Mouse (Mus musculus): Measurements from ENCODE around the gene Slc29a2. TPM values are rescaled to one million over a fixed set of nuclear protein-coding genes. Genes with fewer than 3 reads are reported as not detected.

The Slc29a2 gene
- polyA plus RNA-seq, 2 experiments = 0.76 to 2.5 TPM

- Histone ChIP-seq H3K27ac (no peak overlapping the region), H3K4me1 (replicated peaks; ENCODE audit: control insufficient read depth in 2 of 2, insufficient read depth in 2 of 2, low read length in 1 of 2) (peaks cover 16 to 22% of the 10 kb centered on the region in 2 experiments), H3K4me2 (ENCODE audit: low read depth) (peak overlapping the region; percentile 77), H3K27me3 (ENCODE audit: control insufficient read depth, insufficient read depth, low read length) (peaks cover 13% of the 10 kb centered on the region), H3K36me3 (replicated peaks; ENCODE audit: control insufficient read depth, insufficient read depth, low read depth) (no peaks in the 10 kb centered on the region), H3K9me3 (ENCODE audit: control insufficient read depth, low read length) (no peaks in the 10 kb centered on the region), H3K4me3 (ENCODE audit: insufficient read depth in 1 of 2, low read depth in 2 of 2, low read length in 2 of 2) (peak overlapping the region; percentile 55 to 60), H3K9ac (replicated peaks) (no peak overlapping the region)
- peak; percentile 75 for TF ChIP-seq CTCF (IDR thresholded peaks at IDR 0.05; ENCODE audit: low read depth)
- no peak for TF ChIP-seq EP300 (IDR thresholded peaks at IDR 0.05; ENCODE audit: low read depth)
- WGBS (ENCODE audit: insufficient replicate concordance) = 1% methylated on average over 15 of the region's 15 CpGs
- 0 out of 2 replicates have a peak, but pooled peaks have one; percentile 34 for ATAC-seq (ENCODE audit: insufficient read depth)
- DNase-seq (ENCODE audit: low read depth in 3 of 3, low spot score in 3 of 3) = peak in 1 of 3 experiments; percentile 47
These were observed 49.4 kb downstream of the Slc29a2 start for GRCm38 (mm10) chr19:5073028-5073427.

- H3K27ac ChIP-seq = no peak overlapping the region
- no peaks in the 10 kb centered on the region for H3K36me3 ChIP-seq (replicated peaks; ENCODE audit: control insufficient read depth, insufficient read depth, low read depth)
- no peak overlapping the region for H3K9ac ChIP-seq (replicated peaks)
- DNase-seq (ENCODE audit: low read depth in 3 of 3, low spot score in 3 of 3) (no peak), ATAC-seq (ENCODE audit: insufficient read depth) (no peak)
- H3K4me3 ChIP-seq (ENCODE audit: insufficient read depth in 1 of 2, low read depth in 2 of 2, low read length in 2 of 2) = no peak overlapping the region
- 29% methylated on average over 5 of the region's 5 CpGs for WGBS (ENCODE audit: insufficient replicate concordance)
- H3K4me1 ChIP-seq (replicated peaks; ENCODE audit: control insufficient read depth in 2 of 2, insufficient read depth in 2 of 2, low read length in 1 of 2) = peaks cover 15 to 19% of the 10 kb centered on the region in 2 experiments; a peak in 3 of 4 replicates
- H3K4me2 ChIP-seq (ENCODE audit: low read depth) = no peak overlapping the region
- peaks cover 8% of the 10 kb centered on the region for H3K27me3 ChIP-seq (ENCODE audit: control insufficient read depth, insufficient read depth, low read length)
- no peak for TF ChIP-seq EP300 (IDR thresholded peaks at IDR 0.05; ENCODE audit: low read depth)
- TF ChIP-seq CTCF (IDR thresholded peaks at IDR 0.05; ENCODE audit: low read depth) = no peak
- H3K9me3 ChIP-seq (ENCODE audit: control insufficient read depth, low read length) = no peaks in the 10 kb centered on the region
These were observed 49.9 kb downstream of the Slc29a2 start for GRCm38 (mm10) chr19:5073518-5073917.

GRCm38 (mm10) chr19:5079279-5079678, 55.6 kb downstream of the Slc29a2 start:
- H3K27ac ChIP-seq = no peak overlapping the region
- H3K4me2 ChIP-seq (ENCODE audit: low read depth) = no peak overlapping the region
- H3K36me3 ChIP-seq (replicated peaks; ENCODE audit: control insufficient read depth, insufficient read depth, low read depth) = no peaks in the 10 kb centered on the region
- WGBS (ENCODE audit: insufficient replicate concordance) = 67% methylated on average over 1 of the region's 1 CpGs
- H3K27me3 ChIP-seq (ENCODE audit: control insufficient read depth, insufficient read depth, low read length) = peaks cover 44% of the 10 kb centered on the region
- H3K4me1 ChIP-seq (replicated peaks; ENCODE audit: control insufficient read depth in 2 of 2, insufficient read depth in 2 of 2, low read length in 1 of 2) = no peaks in the 10 kb centered on the region
- H3K4me3 ChIP-seq (ENCODE audit: insufficient read depth in 1 of 2, low read depth in 2 of 2, low read length in 2 of 2) = no peak overlapping the region
- H3K9ac ChIP-seq (replicated peaks) = no peak overlapping the region
- DNase-seq (ENCODE audit: low read depth in 3 of 3, low spot score in 3 of 3) (no peak), ATAC-seq (ENCODE audit: insufficient read depth) (no peak)
- H3K9me3 ChIP-seq (ENCODE audit: control insufficient read depth, low read length) = no peaks in the 10 kb centered on the region
- no peak for TF ChIP-seq EP300 (IDR thresholded peaks at IDR 0.05; ENCODE audit: low read depth)
- TF ChIP-seq CTCF (IDR thresholded peaks at IDR 0.05; ENCODE audit: low read depth) = no peak

Other genes starting within 250 kb of the Slc29a2 start
- 23.8 and 27.9 TPM in 2 replicates for gene Rbm4, start 230.0 kb upstream of the Slc29a2 start, polyA plus RNA-seq (2012; rRNA removed)
- gene Rbm4, start 230.0 kb upstream of the Slc29a2 start, polyA plus RNA-seq (2014; fragmentation: Nextera tagmentation; extraction: Ambion mirVana) = 22.1 and 24.3 TPM in 2 replicates
- gene Gm21992, start 212.2 kb upstream of the Slc29a2 start, polyA plus RNA-seq (2012; rRNA removed) = 10.7 and 15.1 TPM in 2 replicates
- gene Gm21992, start 212.2 kb upstream of the Slc29a2 start, polyA plus RNA-seq (2014; fragmentation: Nextera tagmentation; extraction: Ambion mirVana) = 8.6 and 9.5 TPM in 2 replicates
- 23.9 and 27.1 TPM in 2 replicates for gene Rbm14, start 212.2 kb upstream of the Slc29a2 start, polyA plus RNA-seq (2012; rRNA removed)
- 30.3 and 35.7 TPM in 2 replicates for gene Rbm14, start 212.2 kb upstream of the Slc29a2 start, polyA plus RNA-seq (2014; fragmentation: Nextera tagmentation; extraction: Ambion mirVana)
- 24.0 and 38.1 TPM in 2 replicates for gene Ccs, start 184.5 kb upstream of the Slc29a2 start, polyA plus RNA-seq (2012; rRNA removed)
- gene Ccs, start 184.5 kb upstream of the Slc29a2 start, polyA plus RNA-seq (2014; fragmentation: Nextera tagmentation; extraction: Ambion mirVana) = 35.4 and 41.2 TPM in 2 replicates
- gene Ccdc87, start 184.5 kb upstream of the Slc29a2 start, polyA plus RNA-seq (2012; rRNA removed) = 0.01 and 0.02 TPM in 2 replicates
- gene Ccdc87, start 184.5 kb upstream of the Slc29a2 start, polyA plus RNA-seq (2014; fragmentation: Nextera tagmentation; extraction: Ambion mirVana) = not detected in 2 replicates
- gene Ctsf, start 168.7 kb upstream of the Slc29a2 start, polyA plus RNA-seq (2012; rRNA removed) = 18.5 and 20.8 TPM in 2 replicates
- 30.6 and 32.8 TPM in 2 replicates for gene Ctsf, start 168.7 kb upstream of the Slc29a2 start, polyA plus RNA-seq (2014; fragmentation: Nextera tagmentation; extraction: Ambion mirVana)
- gene Actn3, start 146.0 kb upstream of the Slc29a2 start, polyA plus RNA-seq (2012; rRNA removed) = 0.18 and 0.33 TPM in 2 replicates
- 0.28 TPM in 2 replicates for gene Actn3, start 146.0 kb upstream of the Slc29a2 start, polyA plus RNA-seq (2014; fragmentation: Nextera tagmentation; extraction: Ambion mirVana)
- 16.5 and 17.2 TPM in 2 replicates for gene Zdhhc24, start 145.2 kb upstream of the Slc29a2 start, polyA plus RNA-seq (2012; rRNA removed)
- gene Zdhhc24, start 145.2 kb upstream of the Slc29a2 start, polyA plus RNA-seq (2014; fragmentation: Nextera tagmentation; extraction: Ambion mirVana) = 6.8 and 6.9 TPM in 2 replicates
- 1.2 TPM in 2 replicates for gene Bbs1, start 117.2 kb upstream of the Slc29a2 start, polyA plus RNA-seq (2012; rRNA removed)
- gene Bbs1, start 117.2 kb upstream of the Slc29a2 start, polyA plus RNA-seq (2014; fragmentation: Nextera tagmentation; extraction: Ambion mirVana) = 0.27 and 0.82 TPM in 2 replicates
- 22.4 and 28.0 TPM in 2 replicates for gene Dpp3, start 95.6 kb upstream of the Slc29a2 start, polyA plus RNA-seq (2012; rRNA removed)
- 37.0 and 39.9 TPM in 2 replicates for gene Dpp3, start 95.6 kb upstream of the Slc29a2 start, polyA plus RNA-seq (2014; fragmentation: Nextera tagmentation; extraction: Ambion mirVana)
- 0.03 and 0.06 TPM in 2 replicates for gene Peli3, start 80.7 kb upstream of the Slc29a2 start, polyA plus RNA-seq (2012; rRNA removed)
- 0.24 TPM in 1 of 2 replicates, not detected in the other for gene Peli3, start 80.7 kb upstream of the Slc29a2 start, polyA plus RNA-seq (2014; fragmentation: Nextera tagmentation; extraction: Ambion mirVana)
- gene Mrpl11, start 61.7 kb upstream of the Slc29a2 start, polyA plus RNA-seq (2012; rRNA removed) = 17.8 and 31.8 TPM in 2 replicates
- gene Mrpl11, start 61.7 kb upstream of the Slc29a2 start, polyA plus RNA-seq (2014; fragmentation: Nextera tagmentation; extraction: Ambion mirVana) = 64.7 and 66.2 TPM in 2 replicates
- gene Npas4, start 33.5 kb upstream of the Slc29a2 start, polyA plus RNA-seq (2012; rRNA removed) = 0.11 and 0.12 TPM in 2 replicates
- not detected in 2 replicates for gene Npas4, start 33.5 kb upstream of the Slc29a2 start, polyA plus RNA-seq (2014; fragmentation: Nextera tagmentation; extraction: Ambion mirVana)
- 3.4 and 4.2 TPM in 2 replicates for gene B4gat1, start 15.0 kb downstream of the Slc29a2 start, polyA plus RNA-seq (2012; rRNA removed)
- gene B4gat1, start 15.0 kb downstream of the Slc29a2 start, polyA plus RNA-seq (2014; fragmentation: Nextera tagmentation; extraction: Ambion mirVana) = 6.5 TPM in 2 replicates
- gene AC124502.3, start 15.0 kb downstream of the Slc29a2 start, polyA plus RNA-seq (2012; rRNA removed) = 0.19 and 0.29 TPM in 2 replicates
- 0.13 and 0.59 TPM in 2 replicates for gene AC124502.3, start 15.0 kb downstream of the Slc29a2 start, polyA plus RNA-seq (2014; fragmentation: Nextera tagmentation; extraction: Ambion mirVana)
- gene Brms1, start 17.5 kb downstream of the Slc29a2 start, polyA plus RNA-seq (2012; rRNA removed) = 17.3 and 19.9 TPM in 2 replicates
- gene Brms1, start 17.5 kb downstream of the Slc29a2 start, polyA plus RNA-seq (2014; fragmentation: Nextera tagmentation; extraction: Ambion mirVana) = 24.5 and 26.4 TPM in 2 replicates
- 0.42 and 0.54 TPM in 2 replicates for gene Rin1, start 26.6 kb downstream of the Slc29a2 start, polyA plus RNA-seq (2012; rRNA removed)
- gene Rin1, start 26.6 kb downstream of the Slc29a2 start, polyA plus RNA-seq (2014; fragmentation: Nextera tagmentation; extraction: Ambion mirVana) = 0.13 and 0.28 TPM in 2 replicates
- 1.7 and 2.0 TPM in 2 replicates for gene Cd248, start 44.2 kb downstream of the Slc29a2 start, polyA plus RNA-seq (2012; rRNA removed)
- 2.8 and 3.4 TPM in 2 replicates for gene Cd248, start 44.2 kb downstream of the Slc29a2 start, polyA plus RNA-seq (2014; fragmentation: Nextera tagmentation; extraction: Ambion mirVana)
- gene Tmem151a, start 61.7 kb downstream of the Slc29a2 start, polyA plus RNA-seq (2012; rRNA removed) = 0.18 and 0.21 TPM in 2 replicates
- 0.25 and 0.28 TPM in 2 replicates for gene Tmem151a, start 61.7 kb downstream of the Slc29a2 start, polyA plus RNA-seq (2014; fragmentation: Nextera tagmentation; extraction: Ambion mirVana)
- gene Yif1a, start 64.7 kb downstream of the Slc29a2 start, polyA plus RNA-seq (2012; rRNA removed) = 34.7 and 37.0 TPM in 2 replicates
- 58.6 and 60.0 TPM in 2 replicates for gene Yif1a, start 64.7 kb downstream of the Slc29a2 start, polyA plus RNA-seq (2014; fragmentation: Nextera tagmentation; extraction: Ambion mirVana)
- 0.63 and 1.0 TPM in 2 replicates for gene Cnih2, start 74.7 kb downstream of the Slc29a2 start, polyA plus RNA-seq (2012; rRNA removed)
- 0.50 and 0.73 TPM in 2 replicates for gene Cnih2, start 74.7 kb downstream of the Slc29a2 start, polyA plus RNA-seq (2014; fragmentation: Nextera tagmentation; extraction: Ambion mirVana)
- gene Rab1b, start 83.2 kb downstream of the Slc29a2 start, polyA plus RNA-seq (2012; rRNA removed) = 50.6 and 58.8 TPM in 2 replicates
- 76.2 and 84.8 TPM in 2 replicates for gene Rab1b, start 83.2 kb downstream of the Slc29a2 start, polyA plus RNA-seq (2014; fragmentation: Nextera tagmentation; extraction: Ambion mirVana)
- 2.3 and 3.5 TPM in 2 replicates for gene Klc2, start 94.7 kb downstream of the Slc29a2 start, polyA plus RNA-seq (2012; rRNA removed)
- 1.3 and 1.6 TPM in 2 replicates for gene Klc2, start 94.7 kb downstream of the Slc29a2 start, polyA plus RNA-seq (2014; fragmentation: Nextera tagmentation; extraction: Ambion mirVana)
- 8.3 and 10.5 TPM in 2 replicates for gene Pacs1, start 249.3 kb downstream of the Slc29a2 start, polyA plus RNA-seq (2012; rRNA removed)
- 8.2 and 9.9 TPM in 2 replicates for gene Pacs1, start 249.3 kb downstream of the Slc29a2 start, polyA plus RNA-seq (2014; fragmentation: Nextera tagmentation; extraction: Ambion mirVana)

All from liver, embryonic 14.5 days (tissue).